Mouse (Mus musculus): ENCODE results near the gene Elp6. TPM values are rescaled to one million over a fixed set of nuclear protein-coding genes. Genes with fewer than 3 reads are reported as not detected.
A peak's percentile ranks its signal among the peaks of the same experiment; 100 is the strongest.

Gene Elp6
- 23.6 and 25.5 TPM in 2 replicates for polyA plus RNA-seq (2014; fragmentation: Nextera tagmentation; extraction: Ambion mirVana)

- Histone ChIP-seq H3K4me1 (ENCODE audit: control insufficient read depth, insufficient read depth, low read length) (peaks cover 6% of the 10 kb centered on the region; the same call in 1 of the 2 replicates), H3K4me3 (ENCODE audit: low read depth, low read length) (peak within 1 kb of the TSS; percentile 44), H3K9me3 (ENCODE audit: control insufficient read depth, low read depth, low read length) (0 out of 2 replicates have a peak, but pooled peaks cover 3% of the 10 kb centered on the region), H3K9ac (replicated peaks; ENCODE audit: low read depth, low read length) (peak within 1 kb of the TSS; percentile 43), H3K36me3 (ENCODE audit: control insufficient read depth, insufficient read depth, low read length) (no peaks in the 10 kb centered on the region), H3K4me2 (replicated peaks; ENCODE audit: low read depth, low read length) (peak within 1 kb of the TSS; percentile 65), H3K27me3 (ENCODE audit: control insufficient read depth, insufficient read depth, low read length) (no peaks in the 10 kb centered on the region), H3K27ac (ENCODE audit: low read length) (peak within 1 kb of the TSS; percentile 89)
- under 1% methylated on average over 46 of the region's 46 CpGs for WGBS
- peak; percentile 97 for ATAC-seq (ENCODE audit: insufficient number of reproducible peaks, insufficient read depth, low FRiP score, low read depth)
These were observed at the start of gene Elp6 for GRCm38 (mm10) chr9:110304969-110305651. TSS of gene Elp6 (plus strand) at chr9:110305173.

DNA sequence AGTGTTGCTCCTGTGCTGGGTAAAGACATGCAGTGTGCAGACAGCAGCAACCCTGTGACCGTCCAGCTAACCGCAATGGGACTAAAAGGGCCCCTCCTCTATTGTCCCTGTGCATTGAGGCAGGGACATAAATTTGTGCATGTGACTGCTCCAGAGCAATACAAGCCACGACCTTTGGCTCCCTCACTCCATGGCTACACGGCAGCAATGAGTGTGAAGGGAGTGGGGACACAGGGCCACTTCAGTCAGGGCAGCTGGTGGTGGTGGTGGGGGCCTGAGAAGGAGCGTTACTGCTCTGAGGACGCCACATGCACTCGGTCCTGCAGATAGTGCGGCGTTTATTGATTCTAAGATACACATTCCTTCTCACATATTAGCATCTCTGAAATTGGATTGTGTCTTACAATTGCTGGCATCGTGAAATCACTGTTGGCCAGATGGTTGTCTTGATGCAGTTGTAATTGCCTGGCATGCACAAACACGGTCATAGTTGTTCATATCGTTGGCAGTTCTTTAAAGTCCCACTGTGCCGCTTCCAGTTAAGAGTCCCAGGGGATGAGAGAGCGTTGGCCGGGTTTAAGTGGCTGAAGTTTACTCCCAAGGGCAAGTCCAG is 49.5 kb upstream of the Elp6 start:
- Histone ChIP-seq H3K4me2 (replicated peaks; ENCODE audit: low read depth, low read length) (no peak overlapping the region), H3K27ac (ENCODE audit: low read length) (no peak overlapping the region), H3K9me3 (ENCODE audit: control insufficient read depth, low read depth, low read length) (no peaks in the 10 kb centered on the region), H3K36me3 (ENCODE audit: control insufficient read depth, insufficient read depth, low read length) (no peaks in the 10 kb centered on the region), H3K4me1 (ENCODE audit: control insufficient read depth, insufficient read depth, low read length) (no peaks in the 10 kb centered on the region), H3K27me3 (ENCODE audit: control insufficient read depth, insufficient read depth, low read length) (no peaks in the 10 kb centered on the region), H3K4me3 (ENCODE audit: low read depth, low read length) (no peak overlapping the region), H3K9ac (replicated peaks; ENCODE audit: low read depth, low read length) (no peak overlapping the region)
- no peak for ATAC-seq (ENCODE audit: insufficient number of reproducible peaks, insufficient read depth, low FRiP score, low read depth)
- WGBS, result 74% methylated on average over 15 of the region's 15 CpGs

DNA sequence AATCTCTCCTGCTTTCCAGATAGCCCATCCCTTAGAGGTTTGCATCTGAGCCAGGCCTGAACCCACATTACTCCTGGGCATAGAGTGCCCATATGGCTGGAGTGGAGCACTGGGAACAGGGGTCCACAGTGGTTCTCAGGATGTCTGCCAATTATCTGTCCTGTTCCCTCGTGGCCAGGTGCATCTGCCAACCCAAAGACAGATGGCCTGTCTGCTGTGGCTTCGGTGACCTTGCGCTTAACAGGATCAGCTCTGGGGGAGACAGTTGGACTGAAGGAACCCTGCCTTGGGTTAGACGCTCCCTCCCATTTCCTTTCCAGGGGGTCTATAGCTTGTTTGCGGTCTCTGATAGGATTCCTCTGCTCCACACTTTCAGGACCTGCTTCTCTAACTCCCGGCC is 46.3 kb upstream of the Elp6 start:
- WGBS, result 63% methylated on average over 6 of the region's 6 CpGs
- no peak overlapping the region for H3K4me3 ChIP-seq (ENCODE audit: low read depth, low read length)
- ATAC-seq (ENCODE audit: insufficient number of reproducible peaks, insufficient read depth, low FRiP score, low read depth), result no peak
- H3K27ac ChIP-seq (ENCODE audit: low read length), result no peak overlapping the region
- no peak overlapping the region for H3K9ac ChIP-seq (replicated peaks; ENCODE audit: low read depth, low read length)
- H3K9me3 ChIP-seq (ENCODE audit: control insufficient read depth, low read depth, low read length), result no peaks in the 10 kb centered on the region
- H3K4me1 ChIP-seq (ENCODE audit: control insufficient read depth, insufficient read depth, low read length), result 0 out of 2 replicates have a peak, but pooled peaks cover 2% of the 10 kb centered on the region
- no peak overlapping the region for H3K4me2 ChIP-seq (replicated peaks; ENCODE audit: low read depth, low read length)
- H3K36me3 ChIP-seq (ENCODE audit: control insufficient read depth, insufficient read depth, low read length), result no peaks in the 10 kb centered on the region
- H3K27me3 ChIP-seq (ENCODE audit: control insufficient read depth, insufficient read depth, low read length), result no peaks in the 10 kb centered on the region

DNA sequence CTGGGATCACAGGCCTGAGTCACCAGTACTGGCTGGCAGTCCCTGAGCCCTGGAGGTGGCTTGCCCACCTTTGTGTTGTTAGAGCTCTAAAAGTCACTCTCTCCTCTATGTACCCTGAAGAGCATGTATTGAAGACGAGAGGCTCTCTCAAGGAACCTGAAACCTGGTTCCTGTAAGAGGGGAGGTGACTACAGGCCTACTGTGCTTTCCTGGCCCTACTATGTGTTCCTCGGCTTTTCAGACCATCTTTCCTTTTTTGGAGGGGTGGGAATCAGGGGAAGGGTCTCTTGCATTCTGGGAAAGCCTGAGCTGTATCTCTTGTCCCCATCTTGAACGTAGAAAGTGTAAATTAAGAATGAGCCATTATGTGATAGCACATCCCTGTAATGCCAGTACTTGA is 45.9 kb upstream of the Elp6 start:
- H3K27ac ChIP-seq (ENCODE audit: low read length), result no peak overlapping the region
- WGBS, result 74% methylated on average over 3 of the region's 3 CpGs
- H3K9ac ChIP-seq (replicated peaks; ENCODE audit: low read depth, low read length), result no peak overlapping the region
- H3K27me3 ChIP-seq (ENCODE audit: control insufficient read depth, insufficient read depth, low read length), result no peaks in the 10 kb centered on the region
- no peak for ATAC-seq (ENCODE audit: insufficient number of reproducible peaks, insufficient read depth, low FRiP score, low read depth)
- H3K4me3 ChIP-seq (ENCODE audit: low read depth, low read length), result no peak overlapping the region
- 0 out of 2 replicates have a peak, but pooled peaks cover 2% of the 10 kb centered on the region for H3K4me1 ChIP-seq (ENCODE audit: control insufficient read depth, insufficient read depth, low read length)
- no peaks in the 10 kb centered on the region for H3K36me3 ChIP-seq (ENCODE audit: control insufficient read depth, insufficient read depth, low read length)
- H3K4me2 ChIP-seq (replicated peaks; ENCODE audit: low read depth, low read length), result no peak overlapping the region
- no peaks in the 10 kb centered on the region for H3K9me3 ChIP-seq (ENCODE audit: control insufficient read depth, low read depth, low read length)

GRCm38 (mm10) chr9:110263181-110263580 is 41.8 kb upstream of the Elp6 start:
- ATAC-seq (ENCODE audit: insufficient number of reproducible peaks, insufficient read depth, low FRiP score, low read depth), result no peak
- Histone ChIP-seq H3K9me3 (ENCODE audit: control insufficient read depth, low read depth, low read length) (no peaks in the 10 kb centered on the region), H3K27ac (ENCODE audit: low read length) (no peak overlapping the region), H3K27me3 (ENCODE audit: control insufficient read depth, insufficient read depth, low read length) (no peaks in the 10 kb centered on the region), H3K4me2 (replicated peaks; ENCODE audit: low read depth, low read length) (no peak overlapping the region), H3K4me3 (ENCODE audit: low read depth, low read length) (no peak overlapping the region), H3K4me1 (ENCODE audit: control insufficient read depth, insufficient read depth, low read length) (0 out of 2 replicates have a peak, but pooled peaks cover 2% of the 10 kb centered on the region), H3K36me3 (ENCODE audit: control insufficient read depth, insufficient read depth, low read length) (no peaks in the 10 kb centered on the region), H3K9ac (replicated peaks; ENCODE audit: low read depth, low read length) (no peak overlapping the region)
- 82% methylated on average over 8 of the region's 8 CpGs for WGBS

DNA sequence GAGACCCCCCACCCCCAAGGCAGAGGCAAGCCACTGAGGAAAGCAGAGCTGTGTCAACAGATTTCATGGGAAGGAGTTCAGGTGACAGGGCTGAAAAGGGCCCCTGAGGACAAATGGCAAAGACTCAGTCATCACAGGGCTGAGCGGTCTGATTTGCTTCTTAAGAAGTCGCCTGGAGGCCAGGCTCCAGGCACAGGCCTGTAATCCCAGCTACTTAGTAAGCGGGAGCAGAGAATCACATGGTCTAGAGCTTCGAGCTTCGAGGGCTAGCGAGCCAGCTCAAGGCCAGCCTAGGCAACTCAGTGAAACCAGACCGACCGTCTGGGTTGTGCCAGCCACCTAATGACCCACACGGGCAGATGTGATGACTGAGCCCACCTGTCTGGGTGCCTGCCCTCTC is 40.0 kb upstream of the Elp6 start:
- Histone ChIP-seq H3K27ac (ENCODE audit: low read length) (no peak overlapping the region), H3K9ac (replicated peaks; ENCODE audit: low read depth, low read length) (no peak overlapping the region), H3K9me3 (ENCODE audit: control insufficient read depth, low read depth, low read length) (no peaks in the 10 kb centered on the region), H3K4me2 (replicated peaks; ENCODE audit: low read depth, low read length) (no peak overlapping the region), H3K27me3 (ENCODE audit: control insufficient read depth, insufficient read depth, low read length) (no peaks in the 10 kb centered on the region), H3K4me3 (ENCODE audit: low read depth, low read length) (no peak overlapping the region), H3K4me1 (ENCODE audit: control insufficient read depth, insufficient read depth, low read length) (0 out of 2 replicates have a peak, but pooled peaks cover 2% of the 10 kb centered on the region), H3K36me3 (ENCODE audit: control insufficient read depth, insufficient read depth, low read length) (no peaks in the 10 kb centered on the region)
- ATAC-seq (ENCODE audit: insufficient number of reproducible peaks, insufficient read depth, low FRiP score, low read depth), result no peak
- WGBS, result 80% methylated on average over 9 of the region's 9 CpGs

- WGBS, result 94% methylated on average over 10 of the region's 10 CpGs
- no peak for ATAC-seq (ENCODE audit: insufficient number of reproducible peaks, insufficient read depth, low FRiP score, low read depth)
- H3K9ac ChIP-seq (replicated peaks; ENCODE audit: low read depth, low read length), result no peak overlapping the region
- H3K4me1 ChIP-seq (ENCODE audit: control insufficient read depth, insufficient read depth, low read length), result no peaks in the 10 kb centered on the region
- H3K4me2 ChIP-seq (replicated peaks; ENCODE audit: low read depth, low read length), result no peak overlapping the region
- no peaks in the 10 kb centered on the region for H3K36me3 ChIP-seq (ENCODE audit: control insufficient read depth, insufficient read depth, low read length)
- no peak overlapping the region for H3K4me3 ChIP-seq (ENCODE audit: low read depth, low read length)
- H3K9me3 ChIP-seq (ENCODE audit: control insufficient read depth, low read depth, low read length), result no peaks in the 10 kb centered on the region
- no peak overlapping the region for H3K27ac ChIP-seq (ENCODE audit: low read length)
- H3K27me3 ChIP-seq (ENCODE audit: control insufficient read depth, insufficient read depth, low read length), result no peaks in the 10 kb centered on the region
These were observed 36.6 kb upstream of the Elp6 start for GRCm38 (mm10) chr9:110268416-110268815.

DNA sequence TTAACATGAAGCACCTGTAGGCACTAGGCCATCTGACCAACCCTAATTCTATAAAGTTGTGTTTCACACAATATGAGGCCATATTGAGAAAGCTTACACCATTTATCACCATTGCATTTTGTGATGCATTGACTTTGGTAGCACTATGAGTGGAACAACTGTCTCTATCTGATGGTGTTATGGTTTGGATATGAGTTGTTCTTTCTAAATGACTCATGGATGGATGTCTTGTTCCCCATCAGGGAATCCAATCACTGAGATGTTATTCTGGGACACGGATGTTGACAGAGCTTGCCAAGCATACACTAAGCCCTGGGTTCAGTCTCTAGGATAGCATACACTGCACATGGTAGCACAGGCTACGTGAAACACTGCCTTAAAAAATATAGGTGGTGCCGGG is 32.6 kb upstream of the Elp6 start:
- ATAC-seq (ENCODE audit: insufficient number of reproducible peaks, insufficient read depth, low FRiP score, low read depth), result no peak
- H3K36me3 ChIP-seq (ENCODE audit: control insufficient read depth, insufficient read depth, low read length), result no peaks in the 10 kb centered on the region
- H3K27ac ChIP-seq (ENCODE audit: low read length), result no peak overlapping the region
- H3K9ac ChIP-seq (replicated peaks; ENCODE audit: low read depth, low read length), result no peak overlapping the region
- H3K4me1 ChIP-seq (ENCODE audit: control insufficient read depth, insufficient read depth, low read length), result no peaks in the 10 kb centered on the region
- no peak overlapping the region for H3K4me2 ChIP-seq (replicated peaks; ENCODE audit: low read depth, low read length)
- no peak overlapping the region for H3K4me3 ChIP-seq (ENCODE audit: low read depth, low read length)
- 91% methylated on average over 3 of the region's 3 CpGs for WGBS
- H3K9me3 ChIP-seq (ENCODE audit: control insufficient read depth, low read depth, low read length), result no peaks in the 10 kb centered on the region
- no peaks in the 10 kb centered on the region for H3K27me3 ChIP-seq (ENCODE audit: control insufficient read depth, insufficient read depth, low read length)
